Mouse (Mus musculus): ENCODE results near the gene Myo1c. TPM values are rescaled to one million over a fixed set of nuclear protein-coding genes. Genes with fewer than 3 reads are reported as not detected.

Gene Myo1c
- polyA plus RNA-seq (2012; rRNA removed; ENCODE audit: low replicate concordance): 16.5 and 24.2 TPM in 2 replicates

DNA sequence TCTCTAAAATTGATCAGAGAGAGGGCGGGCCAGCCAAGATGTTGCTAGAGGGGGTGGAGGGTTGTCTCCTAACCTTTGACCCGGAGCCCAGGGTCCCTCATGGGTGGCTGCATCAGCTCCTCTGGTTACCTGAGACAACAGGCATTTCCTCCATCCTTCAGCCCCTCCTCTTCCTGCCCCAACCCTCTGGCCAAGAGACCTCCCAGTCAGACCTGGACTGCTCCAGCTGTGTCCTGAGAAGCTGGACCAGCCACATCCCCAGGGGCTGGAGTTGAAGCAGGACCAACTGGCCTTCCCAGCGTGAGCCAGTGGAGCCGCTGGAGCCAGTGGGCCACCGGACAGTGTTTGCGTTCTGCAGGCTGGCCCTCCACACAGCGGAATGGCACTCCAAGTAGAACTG, at the start of gene Myo1c:
Myo1c (plus strand) TSS at position 194 of the 400 bp plus-strand sequence.

DNA sequence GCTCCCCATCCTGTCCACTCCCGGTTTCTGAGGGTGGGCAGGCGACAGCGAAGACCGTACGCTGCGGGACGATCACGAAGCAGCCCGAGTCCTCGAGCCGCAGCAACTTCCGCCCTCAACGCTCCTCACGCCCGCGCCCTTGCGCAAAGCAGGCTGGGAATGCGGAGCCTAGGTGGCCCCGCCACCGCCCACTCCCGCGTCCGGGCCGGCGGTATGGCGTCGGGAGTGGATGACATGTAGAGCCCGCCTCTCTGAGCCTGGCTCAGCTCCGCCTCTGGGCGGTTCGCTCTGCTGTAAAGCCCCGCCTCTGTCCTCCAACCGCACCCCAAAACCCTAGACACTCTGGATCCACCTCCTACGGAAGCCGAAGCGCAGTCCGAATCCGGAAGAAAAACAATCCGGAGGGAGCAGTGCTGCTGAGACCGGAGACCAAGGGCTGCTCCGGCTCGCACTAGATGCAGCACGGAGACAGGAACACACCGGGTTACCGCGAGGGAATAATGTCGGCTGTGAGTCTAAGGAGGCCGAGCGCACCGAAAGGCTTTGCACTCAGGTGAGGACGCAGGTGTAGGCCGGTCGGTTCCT, 19.6 kb upstream of the Myo1c start, which contains the start of gene Inpp5k:
Inpp5k (plus strand) TSS at position 344 of the 585 bp plus-strand sequence.

DNA sequence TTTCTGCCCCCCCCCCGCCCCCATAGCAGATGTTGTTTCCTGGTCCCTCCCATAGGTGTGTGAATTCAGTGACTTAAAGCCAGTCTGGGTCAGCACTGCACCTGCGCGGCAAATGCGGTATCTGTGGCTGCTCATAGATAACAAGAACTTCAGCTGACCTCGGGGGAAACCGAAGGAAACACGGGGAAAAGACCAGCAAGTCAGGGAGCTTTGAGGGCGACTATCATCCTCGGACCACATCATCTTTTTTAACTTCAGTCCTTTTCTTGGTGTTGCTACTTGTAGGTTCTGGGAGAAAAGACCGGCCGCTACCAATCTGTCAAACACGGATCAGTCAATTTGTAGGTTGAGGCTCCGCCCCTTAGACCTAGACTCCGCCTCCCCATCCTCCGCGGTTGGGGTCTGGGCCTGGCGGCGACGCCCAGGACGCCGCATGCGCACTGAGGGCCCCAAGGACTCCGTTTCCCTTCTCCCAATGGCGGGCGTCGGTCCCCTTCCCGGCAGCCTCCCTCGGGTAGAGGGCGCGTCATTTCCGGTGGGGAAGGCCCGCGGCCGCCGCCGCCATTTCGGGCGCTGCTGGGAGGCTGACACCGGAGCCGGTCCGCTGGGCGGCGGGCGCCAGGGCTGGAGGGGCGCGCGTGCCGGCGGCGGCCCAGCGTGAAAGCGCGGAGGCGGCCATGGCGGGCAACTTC, 28.6 kb downstream of the Myo1c start, which contains the start of gene Crk:
Crk (plus strand) TSS at position 513 of the 692 bp plus-strand sequence.

Other genes starting within 250 kb of the Myo1c start
- gene Serpinf1, start 227.8 kb upstream of the Myo1c start, polyA plus RNA-seq (2012; rRNA removed; ENCODE audit: low replicate concordance): 9.8 and 10.9 TPM in 2 replicates
- gene Serpinf2, start 210.9 kb upstream of the Myo1c start, polyA plus RNA-seq (2012; rRNA removed; ENCODE audit: low replicate concordance): 3.2 and 3.3 TPM in 2 replicates
- 13.6 and 13.8 TPM in 2 replicates for gene Wdr81, start 195.8 kb upstream of the Myo1c start, polyA plus RNA-seq (2012; rRNA removed; ENCODE audit: low replicate concordance)
- 38.3 and 89.6 TPM in 2 replicates for gene Tlcd2, start 188.8 kb upstream of the Myo1c start, polyA plus RNA-seq (2012; rRNA removed; ENCODE audit: low replicate concordance)
- 21.5 and 27.7 TPM in 2 replicates for gene Prpf8, start 163.7 kb upstream of the Myo1c start, polyA plus RNA-seq (2012; rRNA removed; ENCODE audit: low replicate concordance)
- 11.0 and 15.7 TPM in 2 replicates for gene Rilp, start 140.4 kb upstream of the Myo1c start, polyA plus RNA-seq (2012; rRNA removed; ENCODE audit: low replicate concordance)
- 9.0 and 11.0 TPM in 2 replicates for gene Scarf1, start 137.0 kb upstream of the Myo1c start, polyA plus RNA-seq (2012; rRNA removed; ENCODE audit: low replicate concordance)
- 163 and 552 TPM in 2 replicates for gene Slc43a2, start 118.8 kb upstream of the Myo1c start, polyA plus RNA-seq (2012; rRNA removed; ENCODE audit: low replicate concordance)
- gene Pitpna, start 62.4 kb upstream of the Myo1c start, polyA plus RNA-seq (2012; rRNA removed; ENCODE audit: low replicate concordance): 143 and 194 TPM in 2 replicates
- gene Inpp5k, start 19.5 kb upstream of the Myo1c start, polyA plus RNA-seq (2012; rRNA removed; ENCODE audit: low replicate concordance): 18.2 and 22.7 TPM in 2 replicates
- gene Crk, start 28.8 kb downstream of the Myo1c start, polyA plus RNA-seq (2012; rRNA removed; ENCODE audit: low replicate concordance): 96.3 and 124 TPM in 2 replicates
- gene Ywhae, start 82.4 kb downstream of the Myo1c start, polyA plus RNA-seq (2012; rRNA removed; ENCODE audit: low replicate concordance): 34.1 and 37.6 TPM in 2 replicates
- 0.28 and 0.33 TPM in 2 replicates for gene Doc2b, start 145.5 kb downstream of the Myo1c start, polyA plus RNA-seq (2012; rRNA removed; ENCODE audit: low replicate concordance)